Mouse (Mus musculus): ENCODE measurements at regions not wholly inside any gene's neighbourhood (a gene's known extent, or its start where the extent isn't known, plus 50 kb on each side); places are given as distances from the start of the nearest gene placed in this dataset.

GRCm38 (mm10) chr10:61034056-61034455 lies 55.1 kb upstream of the Pcbd1 start:
- peak; percentile 51 for DNase-seq (ENCODE audit: low read depth, low spot score)

GRCm38 (mm10) chr10:61028598-61028997 lies 60.5 kb upstream of the Pcbd1 start:
- no peak for DNase-seq (ENCODE audit: low read depth, low spot score)

GRCm38 (mm10) chr10:61027215-61027614 lies 61.9 kb upstream of the Pcbd1 start:
- no peak for DNase-seq (ENCODE audit: low read depth, low spot score)

DNA sequence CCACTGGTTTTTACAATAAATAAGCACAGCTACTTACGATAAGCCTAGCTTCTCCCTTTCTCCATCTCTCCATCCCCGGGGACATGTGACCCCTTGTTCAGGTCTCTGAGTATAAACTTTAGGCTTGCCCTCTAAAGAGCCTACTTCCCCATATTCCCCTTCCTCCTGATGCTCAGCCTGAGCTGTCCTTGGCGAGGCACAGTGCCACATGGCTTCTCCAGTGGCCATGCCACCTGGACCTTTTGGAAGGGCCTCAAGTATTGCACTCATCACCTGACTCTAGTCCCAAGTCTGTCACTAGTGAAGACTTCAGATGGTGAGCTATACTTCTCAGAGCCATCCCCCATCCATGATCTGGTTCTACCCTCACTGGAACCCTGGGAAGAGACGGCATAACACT lies 64.1 kb upstream of the Pcbd1 start:
- no peak for DNase-seq (ENCODE audit: low read depth, low spot score)

DNA sequence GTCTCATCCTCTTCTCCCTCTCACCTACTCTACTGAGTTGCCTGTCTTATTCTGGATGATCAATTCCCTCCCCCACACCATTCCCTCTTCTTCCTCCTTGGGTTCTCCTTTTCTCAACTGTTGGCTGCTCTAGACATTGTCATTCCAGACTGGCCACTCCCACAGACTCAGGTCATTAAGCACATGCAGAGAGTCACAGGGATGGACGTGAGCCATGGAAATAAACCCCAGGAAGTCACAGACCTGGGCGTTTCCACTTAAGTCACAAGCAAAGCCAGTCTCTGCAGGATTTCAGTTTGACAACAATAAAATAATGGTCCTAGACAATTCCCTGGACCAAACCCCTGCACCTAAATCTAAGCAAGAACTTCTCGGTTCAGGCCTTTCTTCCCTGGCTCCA lies 65.0 kb upstream of the Pcbd1 start:
- DNase-seq (ENCODE audit: low read depth, low spot score) = peak; percentile 47

- peak; percentile 44 for DNase-seq (ENCODE audit: low read depth, low spot score)
These were observed 65.7 kb upstream of the Pcbd1 start for GRCm38 (mm10) chr10:61023431-61023830.

DNA sequence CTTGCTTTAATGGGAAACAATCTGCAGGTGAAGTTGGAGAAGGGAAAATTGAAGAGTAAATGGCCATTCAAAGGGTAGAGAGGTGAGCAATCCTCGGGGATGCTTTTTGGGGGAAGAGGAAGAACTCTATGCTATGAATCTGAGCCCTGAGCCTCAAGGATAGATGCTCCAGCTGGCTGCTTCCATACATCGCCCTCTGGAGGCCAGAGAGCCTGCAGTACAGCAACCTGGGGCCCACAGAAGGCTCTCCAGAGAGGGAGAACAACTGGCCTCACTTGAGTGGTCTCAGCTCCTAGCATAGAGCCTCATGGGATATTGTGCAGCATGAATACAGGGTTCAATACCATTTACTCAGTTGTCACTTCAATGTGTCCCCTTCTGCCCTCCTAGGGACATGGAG lies 69.6 kb upstream of the Pcbd1 start:
- no peak for DNase-seq (ENCODE audit: low read depth, low spot score)

DNA sequence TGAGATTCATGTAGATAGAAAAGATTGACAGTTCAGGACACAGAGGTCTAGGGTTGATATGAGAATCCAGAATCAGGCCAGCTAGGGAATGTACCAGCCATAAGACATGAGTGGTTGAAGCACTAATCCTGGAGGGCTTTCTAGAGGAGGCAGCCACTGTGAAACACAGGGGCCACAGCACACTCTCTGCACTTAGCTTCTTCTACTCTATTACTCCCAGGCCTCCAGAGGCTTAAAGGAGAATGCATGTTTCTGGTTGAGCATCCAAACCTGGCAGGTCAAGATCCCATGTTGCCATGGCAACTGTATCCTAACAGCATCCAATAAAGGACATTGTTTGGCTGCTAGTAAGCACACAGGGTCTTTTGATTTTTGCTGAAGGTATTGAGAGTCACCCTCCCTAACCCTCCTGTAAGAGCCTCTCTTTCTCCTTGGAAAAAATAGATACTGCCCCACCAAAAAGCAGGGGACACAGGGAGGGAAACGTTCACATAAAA lies 76.9 kb upstream of the Pcbd1 start:
- DNase-seq (ENCODE audit: low read depth, low spot score) = peak; percentile 30

DNA sequence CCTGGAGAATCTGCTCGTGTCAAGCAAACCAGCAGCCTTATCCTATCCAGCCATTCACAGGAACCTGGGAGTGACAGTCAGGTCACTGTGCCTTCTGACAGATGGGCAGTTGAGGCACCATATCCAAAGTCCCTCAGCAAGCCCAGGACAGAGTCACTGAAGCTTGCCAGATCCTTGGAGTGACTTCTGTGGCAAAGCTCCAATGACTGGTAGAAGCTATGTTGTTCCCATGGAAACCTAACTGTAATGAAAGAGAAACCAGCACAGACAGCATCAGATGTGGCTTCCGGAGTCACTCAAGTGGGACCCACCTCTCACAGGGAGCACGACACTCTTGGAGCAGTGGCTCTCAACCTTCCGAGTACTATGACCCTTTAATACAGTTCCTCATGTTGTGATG lies 78.4 kb upstream of the Pcbd1 start:
- no peak for DNase-seq (ENCODE audit: low read depth, low spot score)

GRCm38 (mm10) chr10:61007403-61007802 lies 81.7 kb upstream of the Pcbd1 start:
- no peak for DNase-seq (ENCODE audit: low read depth, low spot score)

- DNase-seq (ENCODE audit: low read depth, low spot score) = no peak
These were observed 87.4 kb upstream of the Pcbd1 start for GRCm38 (mm10) chr10:61001745-61002160.

- peak; percentile 74 for DNase-seq (ENCODE audit: low read depth, low spot score)
These were observed 91.7 kb upstream of the Pcbd1 start for GRCm38 (mm10) chr10:60997393-60997792.

- no peak for DNase-seq (ENCODE audit: low read depth, low spot score)
These were observed 93.1 kb upstream of the Pcbd1 start for GRCm38 (mm10) chr10:60995908-60996640.

DNA sequence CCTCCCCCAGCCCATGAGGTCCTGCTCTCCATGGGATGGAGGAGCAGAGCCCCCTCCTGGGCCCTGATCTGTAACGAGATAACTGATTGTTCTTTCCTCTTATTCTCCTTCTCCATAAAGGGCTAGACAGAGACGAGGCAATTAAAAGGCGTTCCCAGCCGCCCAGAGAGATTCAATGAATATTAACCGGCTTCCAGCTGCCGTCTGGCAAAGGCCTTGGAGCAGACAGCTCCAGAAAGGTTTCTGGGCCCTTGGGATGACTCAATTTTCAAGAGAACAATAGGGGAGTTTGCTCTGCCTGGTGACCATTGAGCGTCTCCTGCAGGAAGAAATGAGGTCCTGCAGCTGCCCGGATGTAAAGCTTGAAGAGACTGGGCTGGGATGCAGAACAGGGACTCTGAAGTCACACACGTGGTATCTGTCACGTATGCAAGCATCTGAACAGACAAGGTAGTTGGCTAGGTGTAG lies 104.0 kb upstream of the Pcbd1 start:
- peak; percentile 60 for DNase-seq (ENCODE audit: low read depth, low spot score)

- DNase-seq (ENCODE audit: low read depth, low spot score) = no peak
These were observed 107.4 kb upstream of the Pcbd1 start for GRCm38 (mm10) chr10:60981770-60982169.

DNA sequence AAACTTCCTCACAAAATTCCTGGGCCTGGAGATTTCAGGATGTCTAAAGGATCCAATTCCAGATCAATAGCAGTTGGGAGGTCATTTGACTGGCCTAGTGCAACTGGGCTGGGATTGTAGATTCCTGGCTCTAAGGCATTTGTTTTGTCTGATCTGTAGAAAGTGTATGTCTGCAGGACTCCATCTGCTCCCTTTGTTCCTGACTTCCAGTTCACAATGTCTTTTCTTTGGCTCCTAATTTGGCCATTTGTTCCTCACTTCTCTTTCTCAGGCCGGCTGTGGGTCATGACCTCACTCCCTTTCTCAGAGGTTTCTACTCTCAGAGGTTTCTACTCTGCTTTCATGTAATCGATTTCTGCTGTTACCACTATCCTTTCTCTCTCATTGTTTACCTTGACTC lies 115.5 kb upstream of the Pcbd1 start:
- peak; percentile 58 for DNase-seq (ENCODE audit: low read depth, low spot score)

DNA sequence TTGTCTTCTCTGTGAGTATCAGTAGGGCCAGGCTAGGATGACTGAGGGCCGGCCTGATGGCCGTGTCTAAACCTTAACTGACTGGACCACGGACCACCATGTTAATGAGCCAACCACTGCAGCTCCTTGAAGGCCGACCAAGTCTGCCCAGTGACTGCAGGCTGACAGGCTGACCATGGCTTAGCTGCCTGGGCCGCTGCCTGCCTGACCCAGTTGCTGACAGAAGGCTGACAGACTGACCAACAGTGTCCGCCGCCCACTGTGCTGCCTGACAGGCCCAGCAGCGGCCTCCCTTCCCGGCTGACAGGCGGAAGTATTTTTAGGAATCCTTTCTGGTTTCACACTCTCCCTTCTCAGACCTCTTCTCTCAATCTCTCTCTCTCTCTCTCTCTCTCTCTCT lies 124.3 kb upstream of the Pcbd1 start:
- no peak for DNase-seq (ENCODE audit: low read depth, low spot score)

DNA sequence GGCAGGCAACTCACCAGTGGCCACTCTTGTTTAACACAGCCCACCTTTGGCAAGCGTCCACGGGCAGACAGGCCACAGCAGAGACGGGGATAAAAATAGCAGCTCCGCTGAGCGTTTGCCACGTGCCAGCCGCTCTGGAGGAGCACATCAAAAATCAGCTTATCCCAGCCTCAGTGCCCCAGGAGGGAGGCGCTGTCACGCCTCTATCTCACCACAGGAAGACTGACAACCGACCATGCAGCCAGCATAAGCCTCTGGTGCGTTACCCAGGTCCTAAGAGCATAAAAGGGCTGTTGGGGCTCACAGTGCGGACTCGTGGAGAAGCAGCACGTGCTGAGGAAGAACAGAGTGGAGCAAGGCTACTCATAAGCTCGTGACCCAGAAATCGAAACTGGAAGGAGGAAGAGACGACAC lies 126.4 kb upstream of the Unc5b start:
- no peak for DNase-seq (ENCODE audit: low read depth, low spot score)

DNA sequence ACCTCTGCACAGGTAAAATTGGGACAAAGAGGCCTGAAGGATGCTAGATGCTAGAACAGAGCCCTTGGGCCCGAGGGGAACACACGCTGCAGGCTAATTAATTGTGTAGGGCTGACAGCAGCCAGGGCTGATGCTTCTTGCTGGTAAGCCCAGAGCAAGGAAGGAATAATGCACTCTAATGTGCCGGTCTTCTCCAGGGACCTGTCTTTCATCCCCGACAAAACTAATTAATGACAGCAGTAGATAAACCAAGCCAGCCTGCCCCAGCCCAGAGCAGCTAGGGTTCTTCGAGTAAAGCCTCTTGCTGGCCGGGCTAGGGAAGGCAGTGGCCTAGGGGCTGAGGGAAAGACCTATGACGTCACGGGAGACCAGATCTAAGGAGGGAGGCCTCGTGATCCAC lies 124.1 kb upstream of the Unc5b start:
- DNase-seq (ENCODE audit: low read depth, low spot score) = no peak

GRCm38 (mm10) chr10:60952495-60952894 lies 121.1 kb upstream of the Unc5b start:
- peak; percentile 28 for DNase-seq (ENCODE audit: low read depth, low spot score)

DNA sequence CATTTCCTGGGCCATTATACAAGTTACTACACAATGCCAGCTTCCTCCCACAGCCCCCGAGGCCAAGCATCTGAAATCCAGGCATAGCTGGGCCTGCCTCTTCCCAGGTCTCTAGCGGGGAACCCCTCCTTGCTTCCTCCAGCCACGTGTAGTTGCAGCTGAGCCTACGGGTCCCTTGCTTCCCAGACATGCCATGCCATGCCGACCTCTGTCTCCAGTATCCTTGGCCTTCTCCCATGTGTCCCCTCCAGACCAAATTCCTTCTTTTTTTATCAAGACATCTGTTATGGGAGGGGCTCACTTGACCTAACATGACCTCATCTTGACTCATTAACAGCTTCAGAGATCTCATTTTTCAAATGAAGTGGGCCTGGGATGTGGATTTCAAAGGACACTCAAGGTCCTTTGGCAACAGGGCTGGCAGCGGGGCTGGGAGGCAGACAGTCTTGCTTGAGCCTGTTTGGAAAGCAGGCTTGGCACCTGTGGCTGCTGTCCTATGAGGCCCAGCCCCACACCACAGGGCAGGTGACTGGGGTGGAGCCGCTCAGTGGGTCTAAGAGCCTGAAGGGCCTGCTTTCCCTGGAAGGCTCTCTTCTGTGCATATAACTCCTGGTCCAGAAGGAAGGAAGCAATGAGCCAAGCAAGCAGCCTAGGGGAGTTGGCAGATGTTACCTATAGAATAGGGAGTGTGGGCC lies 117.7 kb upstream of the Unc5b start:
- peak; percentile 39 for DNase-seq (ENCODE audit: low read depth, low spot score)

DNA sequence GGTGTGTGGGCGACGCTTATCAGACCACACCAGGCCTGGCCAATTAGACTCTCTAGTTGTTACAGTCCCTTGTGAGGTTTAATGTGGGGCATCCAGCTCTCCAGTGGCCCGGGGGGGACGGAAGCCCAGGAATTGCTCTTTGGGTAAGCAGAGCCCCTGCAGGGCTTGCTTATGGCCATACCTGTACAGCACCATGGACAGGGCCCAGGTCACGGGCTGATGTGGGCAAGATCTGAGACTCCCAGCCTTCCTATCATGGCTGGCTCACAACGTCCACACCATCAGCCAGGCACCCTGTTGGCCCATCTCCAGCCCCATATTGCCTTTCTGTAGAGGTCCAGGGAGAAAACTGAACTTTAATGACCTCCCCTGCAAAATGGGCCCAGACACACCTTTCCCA lies 111.7 kb upstream of the Unc5b start:
- no peak for DNase-seq (ENCODE audit: low read depth, low spot score)

DNA sequence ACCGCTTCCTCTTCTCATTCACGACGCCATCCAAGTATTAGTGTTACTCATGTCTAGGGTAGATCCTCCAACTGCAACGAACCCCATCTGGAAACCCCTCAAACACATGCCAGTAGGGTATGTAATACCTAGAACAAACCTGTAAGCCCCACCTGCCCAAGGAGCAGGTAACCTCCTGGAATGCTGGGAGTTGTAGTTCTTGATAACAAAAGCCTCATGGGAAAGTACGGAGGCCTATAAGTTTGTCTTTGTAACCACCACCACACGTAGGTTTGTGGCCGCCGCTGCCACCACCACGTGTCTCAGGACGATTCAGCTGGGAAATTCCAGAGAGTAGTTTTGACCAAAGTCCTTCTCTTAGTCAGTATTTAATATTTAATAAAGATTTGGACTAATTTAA lies 107.4 kb upstream of the Unc5b start:
- peak; percentile 26 for DNase-seq (ENCODE audit: low read depth, low spot score)

Measured in R1 (cell line).